Mouse (Mus musculus) G1E-ER4 (cell line): ENCODE results near the gene Wee2. TPM values are rescaled to one million over a fixed set of nuclear protein-coding genes. Genes with fewer than 3 reads are reported as not detected.

Experiments used
- GATA1 ChIP-seq: IDR thresholded peaks from one replicate; pipeline ENCODE4 v1.8.0; 2012; ENCODE audit warnings: low read length, inconsistent platforms
- polyA plus RNA-seq: library from polyadenylated mRNA; stranded (reverse); fragments of >175 nt; gene quantifications from 2 replicates; pipeline ENCODE4 v1.2.3, GENCODE M21; 2012

Wee2 gene
- not detected in 2 replicates for polyA plus RNA-seq

- TF ChIP-seq GATA1: no peak
Observed at GRCm38 (mm10) chr6:40438936-40439335, at the start of gene Wee2. TSS of gene Wee2 (plus strand) at chr6:40439088.

GRCm38 (mm10) chr6:40390975-40391374 is 47.9 kb upstream of the Wee2 start:
- no peak for TF ChIP-seq GATA1

- TF ChIP-seq GATA1: no peak
Observed at GRCm38 (mm10) chr6:40393213-40393612, 45.7 kb upstream of the Wee2 start.

DNA sequence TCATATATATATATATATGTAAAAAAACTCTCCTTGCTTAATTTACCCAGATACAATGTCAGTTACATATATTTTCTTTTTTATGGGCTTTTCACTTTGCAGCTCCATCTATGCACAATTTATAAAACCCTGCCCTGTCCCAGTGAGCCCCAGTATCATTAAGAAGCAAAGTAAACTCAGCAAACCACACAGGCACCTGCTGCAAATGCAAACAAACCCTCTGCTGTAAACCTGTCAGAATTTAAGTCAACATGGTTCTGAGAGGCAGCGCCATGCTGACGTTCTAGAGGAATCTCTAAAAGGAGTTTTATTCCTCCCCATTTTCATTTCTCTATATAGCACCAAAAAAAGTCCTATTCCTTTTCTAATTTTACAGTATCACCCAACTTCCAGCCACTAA is 36.9 kb upstream of the Wee2 start:
- TF ChIP-seq GATA1: no peak

GRCm38 (mm10) chr6:40403640-40404285 is 35.1 kb upstream of the Wee2 start:
- TF ChIP-seq GATA1: no peak

DNA sequence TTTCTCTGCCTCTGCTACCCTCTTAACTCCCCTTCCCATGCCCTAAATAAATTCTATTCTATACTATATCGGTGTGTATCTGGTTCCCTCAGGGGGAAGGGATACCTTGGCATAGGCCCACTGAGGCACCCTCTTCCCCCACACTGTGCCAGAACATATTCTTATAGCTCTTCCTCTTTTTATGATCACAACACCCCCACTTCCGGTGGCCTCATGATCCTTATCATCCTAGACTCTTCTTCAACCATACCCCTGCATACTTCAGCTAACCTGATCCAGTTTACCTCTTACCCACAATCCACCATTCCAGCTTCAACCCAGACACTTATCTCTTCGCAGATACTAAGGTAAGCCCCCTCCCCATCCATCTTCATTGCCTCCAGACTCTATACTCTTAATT is 27.8 kb upstream of the Wee2 start:
- TF ChIP-seq GATA1: no peak

- no peak for TF ChIP-seq GATA1
Observed at GRCm38 (mm10) chr6:40413046-40413445, 25.8 kb upstream of the Wee2 start.

DNA sequence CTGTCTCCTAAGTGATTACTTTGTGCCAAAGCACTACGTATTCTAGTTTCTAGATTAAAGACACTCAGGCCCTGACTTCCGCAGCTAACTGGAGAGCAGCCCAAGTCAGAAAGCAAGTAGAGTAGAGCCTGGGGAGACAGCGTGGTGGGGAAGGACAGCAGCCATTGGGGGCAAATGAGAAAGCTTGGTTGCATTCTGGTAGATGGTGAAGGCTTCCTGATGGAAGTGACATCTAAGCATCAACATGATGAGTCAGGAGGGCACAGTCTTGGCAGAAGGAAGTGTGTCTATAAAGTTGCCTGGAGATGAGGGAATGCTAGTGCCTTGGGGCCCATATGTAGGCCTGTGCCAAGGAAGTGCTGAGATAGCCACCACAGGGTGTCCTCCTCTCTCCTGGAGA is 25.3 kb upstream of the Wee2 start:
- no peak for TF ChIP-seq GATA1

DNA sequence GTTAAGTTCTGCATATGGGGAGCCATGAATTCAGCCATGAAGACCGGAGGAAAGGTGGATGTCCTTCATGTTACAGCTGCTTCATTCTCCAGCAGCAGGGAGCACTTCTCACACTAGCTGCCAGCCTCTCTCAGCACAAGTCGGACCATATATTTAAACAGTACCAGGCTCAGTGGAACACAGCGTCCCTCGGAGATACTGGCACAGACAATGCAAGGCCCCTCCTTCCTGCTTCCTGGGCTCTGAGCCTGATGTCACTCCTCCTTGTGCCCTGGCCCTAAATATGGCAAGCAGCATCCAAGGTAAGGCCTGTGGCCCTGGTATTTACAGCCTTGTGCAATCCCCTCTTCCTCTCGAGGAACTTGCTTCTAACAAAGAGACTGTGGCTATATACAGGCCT is 23.1 kb upstream of the Wee2 start:
- no peak for TF ChIP-seq GATA1

DNA sequence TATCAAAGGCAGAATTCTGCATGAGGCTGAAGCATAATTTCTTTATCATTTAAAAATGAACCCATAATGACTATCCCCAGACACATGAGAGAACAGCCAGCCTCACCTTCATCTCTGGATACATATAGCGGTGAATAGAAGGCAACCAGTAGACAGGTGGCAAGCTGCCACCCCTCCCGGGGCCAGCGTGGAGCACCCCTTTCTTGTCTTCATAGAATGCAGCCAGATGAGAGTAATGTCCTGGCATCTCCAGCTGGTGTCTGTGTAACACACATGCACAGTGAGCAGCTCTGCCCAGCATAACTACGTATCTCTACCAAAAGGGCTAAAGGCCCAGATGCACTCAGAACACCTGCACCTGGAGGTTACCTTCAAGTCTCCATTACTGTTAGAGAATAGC is 20.5 kb upstream of the Wee2 start:
- no peak for TF ChIP-seq GATA1

GRCm38 (mm10) chr6:40421099-40421498 is 17.8 kb upstream of the Wee2 start:
- no peak for TF ChIP-seq GATA1

GRCm38 (mm10) chr6:40423013-40423412 is 15.9 kb upstream of the Wee2 start:
- TF ChIP-seq GATA1: no peak

DNA sequence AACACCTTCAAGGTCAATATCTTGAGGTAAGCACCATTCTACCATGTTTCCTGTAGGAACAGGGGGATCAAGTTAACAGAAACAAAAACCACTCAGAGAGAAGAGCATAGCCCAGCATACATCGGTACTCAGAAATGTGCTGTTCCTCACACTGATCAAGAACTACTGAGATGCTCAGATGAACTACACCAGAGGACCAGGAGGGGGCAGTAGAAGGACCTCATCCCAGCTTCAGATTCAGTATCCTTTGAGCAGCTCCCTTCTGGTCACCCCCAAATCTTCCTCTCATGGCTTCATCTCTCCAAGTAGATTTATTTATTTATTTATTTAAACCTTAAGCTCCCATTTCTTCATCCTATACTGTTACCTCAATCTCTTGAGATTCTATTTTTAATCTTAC is 15.1 kb upstream of the Wee2 start:
- no peak for TF ChIP-seq GATA1

- no peak for TF ChIP-seq GATA1
Observed at GRCm38 (mm10) chr6:40427441-40427840, 11.4 kb upstream of the Wee2 start.

DNA sequence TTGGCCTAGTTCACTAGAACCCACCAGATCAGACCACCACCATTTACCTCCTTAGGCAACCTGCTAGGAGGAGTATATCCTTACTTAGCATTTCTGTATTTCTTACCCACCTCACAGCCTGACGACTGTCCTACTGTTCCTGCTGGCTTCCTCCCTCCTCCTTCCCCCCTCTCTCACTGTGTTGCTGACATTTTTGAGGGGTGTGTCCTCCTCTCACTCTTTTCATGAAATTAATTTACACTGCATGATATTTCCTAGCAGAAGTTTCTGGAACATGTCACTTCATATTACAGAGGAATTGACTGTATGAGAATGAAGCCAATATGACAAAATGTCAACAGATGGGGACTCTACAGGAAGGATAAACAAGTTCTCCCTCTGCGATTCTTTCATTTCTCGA is 10.2 kb upstream of the Wee2 start:
- TF ChIP-seq GATA1: no peak

DNA sequence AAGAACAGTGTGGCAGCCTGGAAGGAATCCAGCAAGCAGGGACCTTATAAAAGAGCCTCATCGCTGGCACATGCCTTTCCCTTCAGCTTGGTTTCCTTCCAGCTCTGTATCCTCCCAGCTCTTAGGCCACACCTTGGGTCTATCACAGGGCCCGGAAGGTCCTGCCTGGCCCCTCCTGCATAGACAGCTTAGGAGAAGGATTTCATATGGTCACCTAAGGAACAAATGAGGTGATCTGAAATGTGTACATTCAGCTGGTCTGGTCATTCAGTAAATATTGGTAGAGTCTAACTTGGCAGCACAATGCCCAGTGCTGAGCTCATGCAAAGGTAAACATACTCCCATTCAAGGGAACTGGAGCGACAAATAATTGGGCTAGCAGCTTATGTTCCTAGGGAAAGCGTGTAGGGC is 9.4 kb upstream of the Wee2 start:
- TF ChIP-seq GATA1: no peak

- no peak for TF ChIP-seq GATA1
Observed at GRCm38 (mm10) chr6:40430251-40430650, 8.6 kb upstream of the Wee2 start.

DNA sequence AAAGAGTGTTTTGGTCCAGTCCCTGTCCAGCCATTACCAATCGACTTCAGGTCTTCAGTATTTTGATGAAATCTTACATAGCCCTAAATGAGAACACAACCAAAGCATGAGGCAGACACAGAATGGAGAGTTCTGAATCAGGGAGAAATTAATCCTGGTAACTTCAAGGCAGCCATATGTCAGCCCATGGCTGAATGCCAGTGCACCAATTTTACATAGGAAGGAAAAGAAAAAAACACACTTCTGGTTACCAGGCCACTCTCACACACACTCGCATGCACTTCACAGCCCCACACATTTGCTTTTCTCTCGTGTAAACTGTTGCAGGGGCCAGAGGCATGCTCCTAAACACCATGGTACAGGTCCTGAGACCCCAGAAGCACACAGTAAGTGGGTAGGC is 8.0 kb upstream of the Wee2 start:
- TF ChIP-seq GATA1: no peak
